Mouse (Mus musculus) ES-Bruce4 (cell line): Measurements from ENCODE around the gene Fer.

Source experiments
- CTCF ChIP-seq: IDR thresholded peaks from one replicate; pipeline ENCODE4 v1.8.1; 2011; ENCODE audit warnings: low read depth, low read length
- POLR2A ChIP-seq: IDR thresholded peaks from one replicate; pipeline ENCODE4 v1.8.1; 2011; ENCODE audit warnings: low read length; ENCODE audit not compliant: insufficient read depth

DNA sequence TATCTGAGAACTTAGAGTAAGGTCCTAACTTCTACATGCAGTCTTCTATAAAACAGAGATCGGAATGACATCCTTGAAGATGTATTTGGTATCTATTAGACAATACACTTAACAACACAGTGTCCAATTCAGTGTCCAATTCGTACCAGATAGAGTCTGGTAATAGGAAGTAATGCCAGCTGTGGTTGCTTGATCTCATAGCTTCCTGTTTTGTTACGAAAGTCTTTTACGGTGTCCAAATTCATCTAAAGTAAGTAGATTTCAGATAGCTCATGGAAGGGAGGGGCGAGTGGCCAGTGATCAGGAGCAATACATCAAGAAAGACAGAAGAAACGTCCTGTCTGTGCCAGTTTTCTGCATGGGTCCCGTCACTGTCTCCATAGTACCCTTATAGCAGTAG, 36.1 kb upstream of the Fer start:
- TF ChIP-seq CTCF: no peak
- no peak for TF ChIP-seq POLR2A
